Mouse (Mus musculus) lung, adult 2 months (tissue): ENCODE results near the gene Gramd1b.
A peak's percentile ranks its signal among the peaks of the same experiment; 100 is the strongest.

Experiments
- CTCF ChIP-seq: fragments of 200-500 bp; IDR thresholded peaks from 2 replicates; pipeline ENCODE4 v1.5.1; 2011; ENCODE audit warnings: mild to moderate bottlenecking, low read length, control low read depth; ENCODE audit not compliant: insufficient read depth
- POLR2A ChIP-seq: fragments of 200-500 bp; IDR thresholded peaks from 2 replicates; pipeline ENCODE4 v1.6.1; 2011; ENCODE audit warnings: low read depth, mild to moderate bottlenecking, control low read depth, low read length, borderline replicate concordance; ENCODE audit errors: extremely low read depth

- TF ChIP-seq CTCF: peak; percentile 40; the same call in 1 of the 2 replicates
- no peak for TF ChIP-seq POLR2A
Measured at GRCm38 (mm10) chr9:40416150-40416549, 115.0 kb downstream of the Gramd1b start.
